Mouse (Mus musculus) subcutaneous adipose tissue, adult 2 months (tissue): ENCODE measurements around the gene Gm7903. TPM values are rescaled to one million over a fixed set of nuclear protein-coding genes. Genes with fewer than 3 reads are reported as not detected.

Source experiments
- polyA plus RNA-seq: library from polyadenylated mRNA; depleted of rRNA; stranded (reverse); fragments of >200 nt; gene quantifications from 2 replicates; pipeline ENCODE4 v1.2.3, GENCODE M21; 2012; ENCODE audit warnings: low replicate concordance; rRNA removed

The Gm7903 gene
- not detected in 2 replicates for polyA plus RNA-seq

DNA sequence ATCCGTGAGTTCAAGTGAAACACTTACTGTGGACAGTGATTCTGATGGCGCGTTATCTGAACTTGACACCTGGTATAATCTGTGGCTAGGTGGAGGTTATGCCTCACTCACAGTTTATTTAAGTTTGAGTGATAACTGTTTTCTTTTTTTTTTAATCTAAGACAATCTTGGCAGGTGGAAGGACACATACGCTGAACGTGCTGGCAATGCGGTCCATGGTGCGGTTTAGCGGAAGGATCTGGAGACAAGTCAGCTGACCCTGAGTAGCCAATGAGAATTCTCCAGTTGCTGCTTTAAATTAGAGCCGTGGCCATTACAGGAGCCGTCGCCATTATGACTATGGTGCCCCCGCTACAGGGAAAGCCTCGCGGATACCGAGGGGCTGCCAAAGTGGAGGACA, at the start of gene Gm7903:
TSS of gene Gm7903 (plus strand) at position 301 of the 400 bp plus-strand sequence.

Other genes starting within 250 kb of the Gm7903 start
- 0.66 TPM in 1 of 2 replicates, not detected in the other for gene Tceal6, start 223.1 kb upstream of the Gm7903 start, polyA plus RNA-seq
- not detected in 2 replicates for gene Pramel3, start 131.5 kb upstream of the Gm7903 start, polyA plus RNA-seq
- gene Gm5128, start 60.6 kb upstream of the Gm7903 start, polyA plus RNA-seq = not detected in 2 replicates
- gene AV320801, start 60.8 kb downstream of the Gm7903 start, polyA plus RNA-seq = not detected in 2 replicates
- not detected in 2 replicates for gene Nxf7, start 164.9 kb downstream of the Gm7903 start, polyA plus RNA-seq
- not detected in 2 replicates for gene Prame, start 193.9 kb downstream of the Gm7903 start, polyA plus RNA-seq